Mouse (Mus musculus): ENCODE data around the gene Vav2. TPM values are rescaled to one million over a fixed set of nuclear protein-coding genes. Genes with fewer than 3 reads are reported as not detected.

Vav2 gene
- polyA plus RNA-seq, 1 experiment: 48.0 TPM

GRCm38 (mm10) chr2:27421293-27422068 is 5.4 kb downstream of the Vav2 start:
- Histone ChIP-seq H3K4me3 (ENCODE audit: control insufficient read depth, insufficient read depth, low read length) (no peak overlapping the region), H3K4me1 (replicated peaks; ENCODE audit: control insufficient read depth, insufficient read depth, low read length) (peaks cover 47% of the 10 kb centered on the region), H3K27ac (ENCODE audit: control insufficient read depth, insufficient read depth, low read length) (no peak overlapping the region), H3K36me3 (ENCODE audit: control insufficient read depth, insufficient read depth, low read length) (no peaks in the 10 kb centered on the region), H3K27me3 (ENCODE audit: control insufficient read depth, insufficient read depth, low read length) (no peaks in the 10 kb centered on the region)
- no peak for DNase-seq
- TF ChIP-seq POLR2A (IDR thresholded peaks at IDR 0.05; ENCODE audit: control insufficient read depth, extremely low read depth, insufficient read depth, low read length, poor library complexity): no peak
- 87% methylated on average over 20 of the region's 20 CpGs for WGBS

GRCm38 (mm10) chr2:27418577-27419070 is 8.2 kb downstream of the Vav2 start:
- H3K27ac ChIP-seq (ENCODE audit: control insufficient read depth, insufficient read depth, low read length): no peak overlapping the region
- H3K4me1 ChIP-seq (replicated peaks; ENCODE audit: control insufficient read depth, insufficient read depth, low read length): peaks cover 56% of the 10 kb centered on the region
- H3K27me3 ChIP-seq (ENCODE audit: control insufficient read depth, insufficient read depth, low read length): no peaks in the 10 kb centered on the region
- 38% methylated on average over 6 of the region's 6 CpGs for WGBS
- TF ChIP-seq CTCF (IDR thresholded peaks at IDR 0.05; ENCODE audit: borderline replicate concordance, control insufficient read depth, extremely low read depth, insufficient read depth, low read length, poor library complexity) (no peak), POLR2A (IDR thresholded peaks at IDR 0.05; ENCODE audit: control insufficient read depth, extremely low read depth, insufficient read depth, low read length, poor library complexity) (no peak)
- H3K4me3 ChIP-seq (ENCODE audit: control insufficient read depth, insufficient read depth, low read length): no peak overlapping the region
- H3K36me3 ChIP-seq (ENCODE audit: control insufficient read depth, insufficient read depth, low read length): no peaks in the 10 kb centered on the region
- DNase-seq: no peak

GRCm38 (mm10) chr2:27417648-27418153 is 9.1 kb downstream of the Vav2 start:
- no peak for TF ChIP-seq CTCF (IDR thresholded peaks at IDR 0.05; ENCODE audit: borderline replicate concordance, control insufficient read depth, extremely low read depth, insufficient read depth, low read length, poor library complexity)
- no peak for TF ChIP-seq POLR2A (IDR thresholded peaks at IDR 0.05; ENCODE audit: control insufficient read depth, extremely low read depth, insufficient read depth, low read length, poor library complexity)
- Histone ChIP-seq H3K4me3 (ENCODE audit: control insufficient read depth, insufficient read depth, low read length) (no peak overlapping the region), H3K4me1 (replicated peaks; ENCODE audit: control insufficient read depth, insufficient read depth, low read length) (peaks cover 56% of the 10 kb centered on the region), H3K27ac (ENCODE audit: control insufficient read depth, insufficient read depth, low read length) (no peak overlapping the region), H3K27me3 (ENCODE audit: control insufficient read depth, insufficient read depth, low read length) (no peaks in the 10 kb centered on the region), H3K36me3 (ENCODE audit: control insufficient read depth, insufficient read depth, low read length) (no peaks in the 10 kb centered on the region)
- DNase-seq: no peak
- 89% methylated on average over 5 of the region's 5 CpGs for WGBS

GRCm38 (mm10) chr2:27416425-27416824 is 10.4 kb downstream of the Vav2 start:
- H3K27ac ChIP-seq (ENCODE audit: control insufficient read depth, insufficient read depth, low read length): no peak overlapping the region; the same call in 1 of the 2 replicates
- no peak overlapping the region for H3K4me3 ChIP-seq (ENCODE audit: control insufficient read depth, insufficient read depth, low read length)

GRCm38 (mm10) chr2:27415060-27415783 is 11.6 kb downstream of the Vav2 start:
- 63% methylated on average over 11 of the region's 11 CpGs for WGBS
- H3K4me1 ChIP-seq (replicated peaks; ENCODE audit: control insufficient read depth, insufficient read depth, low read length): peaks cover 65% of the 10 kb centered on the region
- no peak overlapping the region for H3K4me3 ChIP-seq (ENCODE audit: control insufficient read depth, insufficient read depth, low read length)
- DNase-seq: no peak
- H3K36me3 ChIP-seq (ENCODE audit: control insufficient read depth, insufficient read depth, low read length): no peaks in the 10 kb centered on the region
- 0 out of 2 replicates have a peak, but pooled peaks have one; percentile 24 for TF ChIP-seq POLR2A (IDR thresholded peaks at IDR 0.05; ENCODE audit: control insufficient read depth, extremely low read depth, insufficient read depth, low read length, poor library complexity)
- no peak for TF ChIP-seq CTCF (IDR thresholded peaks at IDR 0.05; ENCODE audit: borderline replicate concordance, control insufficient read depth, extremely low read depth, insufficient read depth, low read length, poor library complexity)
- no peaks in the 10 kb centered on the region for H3K27me3 ChIP-seq (ENCODE audit: control insufficient read depth, insufficient read depth, low read length)
- no peak overlapping the region for H3K27ac ChIP-seq (ENCODE audit: control insufficient read depth, insufficient read depth, low read length)

More at GRCm38 (mm10) chr2:27416425-27416824, 10.4 kb downstream of the Vav2 start:
- no peak for DNase-seq
- no peaks in the 10 kb centered on the region for H3K36me3 ChIP-seq (ENCODE audit: control insufficient read depth, insufficient read depth, low read length)
- no peak for TF ChIP-seq CTCF (IDR thresholded peaks at IDR 0.05; ENCODE audit: borderline replicate concordance, control insufficient read depth, extremely low read depth, insufficient read depth, low read length, poor library complexity)
- TF ChIP-seq POLR2A (IDR thresholded peaks at IDR 0.05; ENCODE audit: control insufficient read depth, extremely low read depth, insufficient read depth, low read length, poor library complexity): no peak
- WGBS: 46% methylated on average over 3 of the region's 3 CpGs
- peaks cover 64% of the 10 kb centered on the region for H3K4me1 ChIP-seq (replicated peaks; ENCODE audit: control insufficient read depth, insufficient read depth, low read length)
- H3K27me3 ChIP-seq (ENCODE audit: control insufficient read depth, insufficient read depth, low read length): no peaks in the 10 kb centered on the region

GRCm38 (mm10) chr2:27413936-27414657 is 12.7 kb downstream of the Vav2 start:
- 44% methylated on average over 16 of the region's 16 CpGs for WGBS
- Histone ChIP-seq H3K4me1 (replicated peaks; ENCODE audit: control insufficient read depth, insufficient read depth, low read length) (peaks cover 59% of the 10 kb centered on the region), H3K36me3 (ENCODE audit: control insufficient read depth, insufficient read depth, low read length) (no peaks in the 10 kb centered on the region), H3K27ac (ENCODE audit: control insufficient read depth, insufficient read depth, low read length) (no peak overlapping the region), H3K27me3 (ENCODE audit: control insufficient read depth, insufficient read depth, low read length) (no peaks in the 10 kb centered on the region), H3K4me3 (ENCODE audit: control insufficient read depth, insufficient read depth, low read length) (no peak overlapping the region)
- TF ChIP-seq POLR2A (IDR thresholded peaks at IDR 0.05; ENCODE audit: control insufficient read depth, extremely low read depth, insufficient read depth, low read length, poor library complexity) (no peak), CTCF (IDR thresholded peaks at IDR 0.05; ENCODE audit: borderline replicate concordance, control insufficient read depth, extremely low read depth, insufficient read depth, low read length, poor library complexity) (no peak)
- no peak for DNase-seq

Measured in thymus, adult 2 months (tissue).